Mouse (Mus musculus): ENCODE data around the gene Map6. TPM values are rescaled to one million over a fixed set of nuclear protein-coding genes. Genes with fewer than 3 reads are reported as not detected.

Gene Map6
- polyA plus RNA-seq, 1 experiment: 35.1 TPM

- peak overlapping the region; percentile 15 for H3ac ChIP-seq (ENCODE audit: control insufficient read depth, insufficient read length)
- H3K4me3 ChIP-seq: peak overlapping the region; percentile 28
Measured at GRCm38 (mm10) chr7:99355731-99356131, 88.5 kb downstream of the Map6 start.

DNA sequence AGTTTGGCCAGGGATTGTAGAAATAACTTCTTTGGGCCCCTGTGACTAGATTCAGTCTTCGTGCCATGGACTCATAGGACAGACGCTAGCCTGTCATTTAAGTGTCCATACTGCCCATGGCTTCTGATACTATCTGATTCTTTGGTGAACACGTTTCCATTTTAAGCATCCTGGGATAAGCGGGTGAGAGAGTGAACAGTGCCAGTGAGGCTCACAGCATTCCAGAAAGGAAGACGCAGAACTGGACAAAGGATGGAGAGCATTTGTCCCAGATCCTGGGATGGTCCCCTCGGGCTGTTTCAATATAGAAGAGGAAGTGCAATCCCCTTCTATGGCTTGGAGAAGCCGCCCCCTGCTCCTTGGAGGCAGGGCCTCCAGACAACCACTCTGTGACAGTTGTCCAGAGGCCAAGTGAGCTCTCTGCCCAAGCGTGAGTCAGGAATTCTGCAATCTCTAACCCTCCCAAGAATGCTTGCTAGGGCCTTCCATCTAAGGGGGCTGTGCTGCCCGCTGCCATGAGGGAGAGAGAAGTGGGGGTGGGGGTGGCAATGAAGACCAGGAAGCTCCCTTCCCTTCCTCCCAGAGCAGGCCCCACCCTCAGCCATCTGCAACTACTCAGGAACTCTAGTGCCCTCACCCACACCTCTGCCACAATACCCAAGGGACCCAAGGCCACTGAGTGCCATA is 89.1 kb downstream of the Map6 start:
- Histone ChIP-seq H3K4me3 (peak overlapping the region; percentile 28), H3K27me3 (ENCODE audit: control insufficient read depth, insufficient read depth, insufficient read length) (no peaks in the 10 kb centered on the region), H3K79me2 (ENCODE audit: control insufficient read depth, insufficient read depth) (peaks cover 15% of the 10 kb centered on the region), H3K36me3 (ENCODE audit: control insufficient read depth, insufficient read depth) (no peaks in the 10 kb centered on the region), H3K4me2 (ENCODE audit: low read depth) (peak overlapping the region; percentile 100), H3ac (ENCODE audit: control insufficient read depth, insufficient read length) (peak overlapping the region; percentile 15)
- TF ChIP-seq POLR2A (IDR thresholded peaks at IDR 0.05; ENCODE audit: insufficient read length, low read depth) (no peak), SRF (IDR thresholded peaks at IDR 0.05; ENCODE audit: control insufficient read depth, insufficient read length, low read depth) (peak; percentile 23), TCF12 (IDR thresholded peaks at IDR 0.05; ENCODE audit: insufficient read depth, poor library complexity, severe bottlenecking) (no peak), TCF3 (IDR thresholded peaks at IDR 0.05; ENCODE audit: insufficient read length, low read depth) (no peak), CEBPB (IDR thresholded peaks at IDR 0.05; ENCODE audit: insufficient read depth, poor library complexity, severe bottlenecking) (peak; percentile 67), MYOG (IDR thresholded peaks at IDR 0.05; ENCODE audit: control insufficient read depth in 1 of 3, insufficient read depth in 1 of 3, insufficient read length in 2 of 3, low read depth in 2 of 3) (peak in 1 of 3 experiments; percentile 62)

More at GRCm38 (mm10) chr7:99355731-99356131, 88.5 kb downstream of the Map6 start:
- H3K36me3 ChIP-seq (ENCODE audit: control insufficient read depth, insufficient read depth): peaks cover 3% of the 10 kb centered on the region
- peak overlapping the region; percentile 100 for H3K4me2 ChIP-seq (ENCODE audit: low read depth)
- H3K79me2 ChIP-seq (ENCODE audit: control insufficient read depth, insufficient read depth): peaks cover 22% of the 10 kb centered on the region
- H3K27me3 ChIP-seq (ENCODE audit: control insufficient read depth, insufficient read depth, insufficient read length): no peaks in the 10 kb centered on the region
- TF ChIP-seq POLR2AphosphoS2 (IDR thresholded peaks at IDR 0.05; ENCODE audit: insufficient read length, low read depth) (peak; percentile 61), POLR2A (IDR thresholded peaks at IDR 0.05; ENCODE audit: insufficient read length, low read depth) (peak; percentile 56), MAX (IDR thresholded peaks at IDR 0.05; ENCODE audit: low read depth) (no peak)

- Histone ChIP-seq H3ac (ENCODE audit: control insufficient read depth, insufficient read length) (no peak overlapping the region), H3K4me2 (ENCODE audit: low read depth) (peak overlapping the region; percentile 100), H3K36me3 (ENCODE audit: control insufficient read depth, insufficient read depth) (no peaks in the 10 kb centered on the region), H3K79me2 (ENCODE audit: control insufficient read depth, insufficient read depth) (peaks cover 7% of the 10 kb centered on the region), H3K27me3 (ENCODE audit: control insufficient read depth, insufficient read depth, insufficient read length) (no peaks in the 10 kb centered on the region), H3K4me3 (no peak overlapping the region)
- no peak for TF ChIP-seq REST (IDR thresholded peaks at IDR 0.05; ENCODE audit: insufficient read depth, insufficient read length)
Measured at GRCm38 (mm10) chr7:99357201-99357600, 90.0 kb downstream of the Map6 start.

DNA sequence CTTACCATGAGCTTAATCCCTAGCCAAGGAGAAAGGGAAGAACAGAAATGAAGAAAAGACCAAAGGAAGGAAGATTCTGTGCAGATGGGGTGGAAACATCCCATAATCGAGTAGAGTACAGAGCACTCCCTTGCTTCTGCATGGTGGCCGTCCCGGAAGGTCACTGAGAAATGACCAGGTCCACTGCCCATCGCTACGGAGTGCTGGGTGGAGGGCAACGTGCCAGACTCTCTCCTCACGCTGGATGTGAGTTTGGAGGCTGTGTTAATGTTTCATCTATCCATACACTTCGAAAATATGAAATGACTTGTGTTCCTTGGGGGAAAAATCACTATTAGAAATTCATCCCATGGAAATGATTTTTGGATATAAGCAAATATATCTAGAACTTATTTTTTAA is 91.1 kb downstream of the Map6 start:
- TF ChIP-seq E2F4 (IDR thresholded peaks at IDR 0.05; ENCODE audit: insufficient read depth) (no peak), MAX (IDR thresholded peaks at IDR 0.05; ENCODE audit: low read depth) (no peak), TCF3 (IDR thresholded peaks at IDR 0.05; ENCODE audit: insufficient read length, low read depth) (no peak), SRF (IDR thresholded peaks at IDR 0.05; ENCODE audit: control insufficient read depth, insufficient read length, low read depth) (no peak), TCF12 (IDR thresholded peaks at IDR 0.05; ENCODE audit: insufficient read depth, poor library complexity, severe bottlenecking) (no peak), REST (IDR thresholded peaks at IDR 0.05; ENCODE audit: insufficient read depth, insufficient read length) (no peak), CEBPB (IDR thresholded peaks at IDR 0.05; ENCODE audit: insufficient read depth, poor library complexity, severe bottlenecking) (no peak), MYOG (IDR thresholded peaks at IDR 0.05; ENCODE audit: control insufficient read depth in 1 of 3, insufficient read depth in 1 of 3, insufficient read length in 2 of 3, low read depth in 2 of 3) (no peak)
- Histone ChIP-seq H3K4me3 (no peak overlapping the region), H3K4me2 (ENCODE audit: low read depth) (no peak overlapping the region), H3ac (ENCODE audit: control insufficient read depth, insufficient read length) (no peak overlapping the region), H3K79me2 (ENCODE audit: control insufficient read depth, insufficient read depth) (no peaks in the 10 kb centered on the region), H3K36me3 (ENCODE audit: control insufficient read depth, insufficient read depth) (no peaks in the 10 kb centered on the region), H3K27me3 (ENCODE audit: control insufficient read depth, insufficient read depth, insufficient read length) (no peaks in the 10 kb centered on the region)

DNA sequence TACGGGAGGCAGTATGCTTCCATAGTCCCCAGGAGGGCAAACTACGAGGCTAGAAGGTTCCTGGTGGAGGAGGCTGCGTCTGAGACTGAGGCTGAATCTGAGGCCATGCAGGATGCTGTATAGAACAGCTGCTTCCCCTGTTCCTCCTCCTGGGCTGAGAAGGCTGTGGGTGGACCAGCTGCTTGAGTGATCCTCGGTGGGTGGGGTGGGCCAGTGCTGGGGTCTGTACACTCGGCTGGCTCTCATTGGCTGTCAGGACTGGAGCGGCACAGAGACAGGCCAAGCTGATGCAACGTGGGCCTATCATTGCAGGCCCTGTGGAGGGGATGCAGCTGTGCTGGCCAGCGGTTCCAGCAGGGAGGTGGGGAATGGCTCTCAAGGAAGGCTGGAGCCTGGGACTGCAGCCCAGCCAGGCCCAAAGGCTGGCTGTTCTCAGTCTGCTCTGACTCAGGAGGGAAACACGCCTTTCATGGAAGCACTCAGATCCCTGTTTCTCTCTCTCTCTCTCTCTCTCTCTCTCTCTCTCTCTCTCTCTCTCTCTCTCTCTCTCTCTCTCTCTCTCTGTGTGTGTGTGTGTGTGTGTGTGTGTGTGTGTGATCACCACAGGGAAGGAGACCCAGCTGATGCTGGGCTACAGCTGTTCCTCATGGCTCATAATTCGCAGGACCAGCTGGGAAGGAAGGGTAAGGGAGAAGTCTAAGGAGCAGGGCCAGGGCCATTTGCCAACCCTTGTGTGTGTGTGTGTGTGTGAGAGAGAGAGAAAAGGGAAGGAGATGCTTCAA is 93.0 kb downstream of the Map6 start:
- H3K36me3 ChIP-seq (ENCODE audit: control insufficient read depth, insufficient read depth): no peaks in the 10 kb centered on the region
- H3K4me2 ChIP-seq (ENCODE audit: low read depth): peak overlapping the region; percentile 76
- H3K27me3 ChIP-seq (ENCODE audit: control insufficient read depth, insufficient read depth, insufficient read length): no peaks in the 10 kb centered on the region
- H3K79me2 ChIP-seq (ENCODE audit: control insufficient read depth, insufficient read depth): no peaks in the 10 kb centered on the region
- no peak overlapping the region for H3ac ChIP-seq (ENCODE audit: control insufficient read depth, insufficient read length)
- peak; percentile 75 to 97 (median 91) for TF ChIP-seq MYOG (IDR thresholded peaks at IDR 0.05; ENCODE audit: control insufficient read depth in 1 of 3, insufficient read depth in 1 of 3, insufficient read length in 2 of 3, low read depth in 2 of 3)
- TF ChIP-seq REST (IDR thresholded peaks at IDR 0.05; ENCODE audit: insufficient read depth, insufficient read length): no peak
- no peak for TF ChIP-seq E2F4 (IDR thresholded peaks at IDR 0.05; ENCODE audit: insufficient read depth)
- TF ChIP-seq SRF (IDR thresholded peaks at IDR 0.05; ENCODE audit: control insufficient read depth, insufficient read length, low read depth): no peak
- TF ChIP-seq POLR2A (IDR thresholded peaks at IDR 0.05; ENCODE audit: insufficient read length, low read depth): peak; percentile 84
- no peak for TF ChIP-seq USF1 (IDR thresholded peaks at IDR 0.05; ENCODE audit: low read depth)
- TF ChIP-seq MYOD1 (IDR thresholded peaks at IDR 0.05; ENCODE audit: control insufficient read depth in 1 of 3, insufficient read length in 2 of 3, low read depth in 2 of 3): peak; percentile 46 to 90 (median 88)
- peak; percentile 66 for TF ChIP-seq TCF12 (IDR thresholded peaks at IDR 0.05; ENCODE audit: insufficient read depth, poor library complexity, severe bottlenecking)
- TF ChIP-seq CEBPB (IDR thresholded peaks at IDR 0.05; ENCODE audit: insufficient read depth, poor library complexity, severe bottlenecking): peak; percentile 81
- peak; percentile 84 for TF ChIP-seq POLR2AphosphoS2 (IDR thresholded peaks at IDR 0.05; ENCODE audit: insufficient read length, low read depth)
- TF ChIP-seq MAX (IDR thresholded peaks at IDR 0.05; ENCODE audit: low read depth): no peak
- TF ChIP-seq TCF3 (IDR thresholded peaks at IDR 0.05; ENCODE audit: insufficient read length, low read depth): peak; percentile 78
- H3K4me3 ChIP-seq: no peak overlapping the region

Measured in myocyte (in vitro differentiated cells).